Mouse (Mus musculus): Measurements from ENCODE around the gene Cplx1. TPM values are rescaled to one million over a fixed set of nuclear protein-coding genes. Genes with fewer than 3 reads are reported as not detected.
A peak's percentile ranks its signal among the peaks of the same experiment; 100 is the strongest.
"Not testable (repeated sequence)": the region's sequence is repeated elsewhere in the genome, so short reads cannot be mapped to it uniquely, and the experiment has no call there.

The Cplx1 gene
- total RNA-seq, 2 experiments from 2014 or later, result 7.1 to 13.8 TPM

DNA sequence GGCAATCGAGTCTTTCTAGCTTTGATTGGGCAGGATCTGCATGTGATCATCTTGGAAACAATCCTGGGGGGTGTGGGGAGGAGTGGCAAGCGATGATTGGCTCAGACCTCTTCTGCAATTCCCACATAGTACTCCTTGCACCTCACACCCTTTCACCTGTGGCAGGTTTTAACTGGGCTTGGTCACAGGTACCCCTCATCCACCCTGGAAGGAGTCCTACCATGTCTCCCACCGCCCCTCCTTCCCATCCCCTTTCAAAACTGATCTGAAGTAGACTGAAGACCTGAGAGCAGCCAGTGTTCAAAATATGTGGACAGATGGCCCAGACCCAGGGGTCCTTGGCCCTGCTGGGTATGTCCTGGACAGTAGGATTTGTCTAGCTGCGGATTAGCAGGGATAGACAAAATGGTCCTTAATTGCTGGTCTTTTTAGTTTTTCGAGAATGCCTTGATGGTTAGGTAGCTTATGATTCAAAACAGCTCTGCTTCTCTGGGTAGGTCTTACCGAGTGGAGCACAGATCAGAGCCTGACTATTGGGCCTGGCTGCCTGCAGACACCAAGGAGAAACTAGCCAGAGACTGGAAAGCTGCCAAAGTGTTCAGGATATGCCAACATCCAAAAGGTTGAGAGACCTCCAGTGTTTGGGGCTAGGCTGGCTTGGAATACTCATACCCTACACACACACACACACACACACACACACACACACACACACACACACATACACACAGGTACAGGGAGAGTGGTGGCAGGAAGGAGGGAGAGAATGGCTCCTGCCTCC, 34.1 kb downstream of the Cplx1 start:
- DNase-seq, result no peak

- DNase-seq, result no peak
Observed at GRCm38 (mm10) chr5:108502286-108502685, 47.5 kb downstream of the Cplx1 start.

GRCm38 (mm10) chr5:108501573-108501972, 48.3 kb downstream of the Cplx1 start:
- no peak for DNase-seq

DNA sequence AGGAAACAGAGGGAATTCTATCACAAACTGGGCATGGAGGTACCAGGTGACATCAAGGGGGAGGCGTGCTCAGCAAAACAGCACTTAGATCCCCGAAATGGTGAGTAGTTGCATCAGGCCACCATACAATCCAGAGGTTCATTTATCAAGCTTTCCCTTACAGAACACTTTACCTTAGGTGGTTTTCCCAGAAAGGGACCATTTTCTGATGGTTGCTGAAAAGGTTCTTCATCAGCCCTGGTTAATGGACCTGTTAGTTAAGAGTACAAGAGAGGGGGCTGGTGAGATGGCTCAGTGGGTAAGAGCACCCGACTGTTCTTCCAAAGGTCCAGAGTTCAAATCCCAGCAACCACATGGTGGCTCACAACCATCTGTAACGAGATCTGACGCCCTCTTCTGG, 63.7 kb downstream of the Cplx1 start:
- not testable (repeated sequence) for DNase-seq

DNA sequence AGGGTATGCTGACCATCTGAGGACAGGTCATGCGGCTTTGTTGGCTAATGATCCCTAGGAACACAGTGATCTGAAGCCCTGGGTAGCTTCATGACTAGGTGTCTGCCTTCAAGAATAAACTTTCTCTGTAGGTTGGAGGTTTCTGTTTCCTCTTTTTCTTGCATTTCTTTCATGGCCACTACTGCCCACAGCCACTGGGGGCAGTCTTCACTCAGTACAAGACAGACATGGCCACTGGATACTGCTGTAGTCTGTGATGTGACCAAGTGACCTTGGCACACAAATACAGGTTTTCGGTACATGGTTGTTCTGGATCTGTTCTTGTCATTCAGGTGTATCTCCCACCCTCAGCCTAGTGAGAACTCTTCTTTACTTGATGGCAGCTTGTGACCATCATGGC, 64.6 kb downstream of the Cplx1 start:
- peak; percentile 46 for DNase-seq

GRCm38 (mm10) chr5:108483006-108483405, 66.8 kb downstream of the Cplx1 start:
- DNase-seq, result no peak

DNA sequence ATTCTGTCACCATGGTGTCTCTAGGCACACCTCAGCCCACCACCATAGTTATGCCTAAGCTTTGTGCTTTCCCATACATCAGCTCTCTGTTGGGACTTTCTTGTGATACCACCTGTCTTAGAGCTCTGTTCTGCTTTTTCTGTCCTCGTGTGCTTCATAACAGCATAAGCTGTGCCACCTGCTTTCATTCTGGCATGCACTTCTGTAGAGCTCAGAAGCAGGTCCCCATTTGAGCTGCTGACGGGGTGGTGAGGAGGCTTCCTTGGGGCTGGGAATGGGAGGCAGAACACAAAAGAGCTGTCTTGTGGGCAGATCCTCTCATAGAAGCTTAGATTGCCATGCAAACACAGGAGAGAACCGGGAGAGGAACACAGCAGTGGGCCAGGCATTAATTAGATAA, 73.8 kb downstream of the Cplx1 start:
- no peak for DNase-seq

DNA sequence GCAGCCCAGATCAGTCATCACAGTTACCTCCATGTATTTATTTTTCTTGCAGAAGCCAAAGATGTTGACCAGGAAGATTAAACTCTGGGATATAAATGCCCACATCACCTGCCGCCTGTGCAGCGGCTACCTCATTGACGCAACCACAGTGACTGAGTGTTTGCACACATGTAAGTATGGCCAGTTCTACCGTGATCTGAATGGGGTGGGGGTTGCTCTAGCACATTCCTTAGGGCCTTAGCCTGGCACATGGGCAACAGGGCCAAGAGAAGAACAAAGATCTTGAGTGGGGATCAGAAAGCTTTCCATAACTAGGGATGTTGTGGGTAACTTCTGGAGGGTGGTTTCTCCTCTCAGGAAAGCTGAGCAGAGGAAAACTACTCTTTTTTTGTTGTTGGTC, 76.1 kb downstream of the Cplx1 start:
- no peak for DNase-seq

DNA sequence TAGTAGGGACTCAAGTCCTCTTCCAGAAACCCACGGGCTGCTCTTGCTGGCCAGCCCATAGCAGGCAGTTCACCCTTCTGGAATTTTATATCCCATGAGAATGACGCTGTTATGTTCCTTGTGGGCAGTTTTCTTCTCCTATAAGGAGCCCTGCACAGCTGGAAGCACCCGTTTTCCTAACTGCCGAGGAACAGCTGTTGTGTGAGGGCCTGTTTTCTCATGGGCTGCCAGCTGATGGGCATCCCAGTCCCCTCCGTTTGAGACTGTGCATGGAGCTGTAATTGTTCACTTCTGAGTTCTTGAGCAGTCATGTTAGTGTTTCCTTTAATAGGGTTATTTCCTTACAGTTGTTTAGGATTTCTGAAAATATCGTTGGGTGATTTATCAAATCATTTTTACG, 80.2 kb downstream of the Cplx1 start:
- DNase-seq, result no peak

Other genes with a start within 250 kb of the Cplx1 start
- gene Pigg, start 237.4 kb downstream of the Cplx1 start, total RNA-seq (2021), result 1 to 10 TPM; 7.8 to 9.5 TPM
- gene Gm42517, start 182.1 kb downstream of the Cplx1 start, total RNA-seq (2021), result under 1 TPM; 0.45 to 0.82 TPM
- not detected for gene Pde6b, start 161.6 kb downstream of the Cplx1 start, total RNA-seq (2021)
- gene Atp5k, start 115.6 kb downstream of the Cplx1 start, total RNA-seq (2021), result 100 to 1,000 TPM; 786 to 795 TPM
- gene Mfsd7a, start 101.1 kb downstream of the Cplx1 start, total RNA-seq (2021), result 1 to 10 TPM; 1.1 to 1.9 TPM
- gene Pcgf3, start 88.8 kb downstream of the Cplx1 start, total RNA-seq (2021), result 10 to 100 TPM; 42.6 to 49.1 TPM
- 10 to 100 TPM; 65.8 to 74.6 TPM for gene Gak, start 79.7 kb upstream of the Cplx1 start, total RNA-seq (2021)
- gene Tmem175, start 79.7 kb upstream of the Cplx1 start, total RNA-seq (2021), result 10 to 100 TPM; 20.3 to 22.8 TPM
- gene Idua, start 110.3 kb upstream of the Cplx1 start, total RNA-seq (2021), result 10 to 100 TPM in 1 of 2 experiments, 1 to 10 TPM in 1; 9.0 to 15.2 TPM
- gene Dgkq, start 119.6 kb upstream of the Cplx1 start, total RNA-seq (2021), result 10 to 100 TPM; 16.7 to 23.7 TPM
- gene Slc26a1, start 125.5 kb upstream of the Cplx1 start, total RNA-seq (2021), result 10 to 100 TPM in 1 of 2 experiments, 1 to 10 TPM in 1; 5.7 to 11.4 TPM
- 10 to 100 TPM; 42.5 to 52.7 TPM for gene Fgfrl1, start 142.4 kb upstream of the Cplx1 start, total RNA-seq (2021)
- gene Rnf212, start 225.0 kb upstream of the Cplx1 start, total RNA-seq (2021), result not detected
- not detected for gene Tmed11, start 245.3 kb upstream of the Cplx1 start, total RNA-seq (2021)